Mouse (Mus musculus): ENCODE results near the gene Svbp.

GRCm38 (mm10) chr4:119188060-119188785 lies 6.9 kb upstream of the Svbp start:
- TF ChIP-seq GATA1 (IDR thresholded peaks at IDR 0.05; ENCODE audit: low read length) (no peak), TAL1 (IDR thresholded peaks at IDR 0.05; ENCODE audit: low read length) (no peak)

Measured in erythroblast, embryonic 14.5 days (primary cell).